Mouse (Mus musculus) midbrain, embryonic 15.5 days (tissue): Measurements from ENCODE around the gene Zfp385a. TPM values are rescaled to one million over a fixed set of nuclear protein-coding genes. Genes with fewer than 3 reads are reported as not detected.

Source experiments
- ATAC-seq: fragments of 200-750 bp; cut with Nextera tagmentation; replicated peaks from 2 replicates; pipeline ENCODE4 v1.8.0; 2017; ENCODE audit warnings: moderate TSS enrichment
- H3K27ac ChIP-seq: fragments of 300-500 bp; sonication (generic); 2 replicates; pipeline ENCODE4 v1.5.1; 2015; ENCODE audit warnings: mild to moderate bottlenecking, inconsistent platforms
- H3K27me3 ChIP-seq: fragments of 300-500 bp; sonication (generic); replicated peaks from 2 replicates; pipeline ENCODE4 v1.6.1; 2015; ENCODE audit warnings: inconsistent platforms
- H3K36me3 ChIP-seq: fragments of 300-500 bp; sonication (generic); replicated peaks from 2 replicates; pipeline ENCODE4 v1.6.1; 2015; ENCODE audit warnings: inconsistent platforms
- H3K4me1 ChIP-seq: fragments of 300-500 bp; sonication (generic); 2 replicates; pipeline ENCODE4 v1.6.1; 2015; ENCODE audit warnings: inconsistent platforms
- H3K4me2 ChIP-seq: fragments of 300-500 bp; sonication (generic); 2 replicates; pipeline ENCODE4 v1.6.1; 2015; ENCODE audit warnings: inconsistent platforms, mild to moderate bottlenecking, moderate library complexity
- H3K4me3 ChIP-seq: fragments of 300-500 bp; sonication (generic); 2 replicates; pipeline ENCODE4 v1.5.1; 2015; ENCODE audit warnings: mild to moderate bottlenecking, inconsistent platforms
- H3K9ac ChIP-seq: fragments of 300-500 bp; sonication (generic); 2 replicates; pipeline ENCODE4 v1.6.1; 2015; ENCODE audit warnings: mild to moderate bottlenecking, inconsistent platforms
- H3K9me3 ChIP-seq: fragments of 300-500 bp; sonication (generic); 2 replicates; pipeline ENCODE4 v1.6.1; 2016; ENCODE audit warnings: inconsistent platforms
- WGBS: fragments of 180-500 bp; shearing (Covaris S2); methylation state at CpG from one replicate; pipeline ENCODE4 v1.1.7; 2015; ENCODE audit warnings: mixed read lengths; 5-methylcytosine and 5-hydroxymethylcytosine counted together
- polyA plus RNA-seq: library from polyadenylated mRNA; unstranded; fragments of >200 nt; fragmentation: Nextera tagmentation; extraction: Ambion mirVana; gene quantifications from 2 replicates; pipeline ENCODE4 v1.2.1, GENCODE M21; 2015

The Zfp385a gene
- polyA plus RNA-seq, 1 experiment from 2014 or later: 24.4 TPM

DNA sequence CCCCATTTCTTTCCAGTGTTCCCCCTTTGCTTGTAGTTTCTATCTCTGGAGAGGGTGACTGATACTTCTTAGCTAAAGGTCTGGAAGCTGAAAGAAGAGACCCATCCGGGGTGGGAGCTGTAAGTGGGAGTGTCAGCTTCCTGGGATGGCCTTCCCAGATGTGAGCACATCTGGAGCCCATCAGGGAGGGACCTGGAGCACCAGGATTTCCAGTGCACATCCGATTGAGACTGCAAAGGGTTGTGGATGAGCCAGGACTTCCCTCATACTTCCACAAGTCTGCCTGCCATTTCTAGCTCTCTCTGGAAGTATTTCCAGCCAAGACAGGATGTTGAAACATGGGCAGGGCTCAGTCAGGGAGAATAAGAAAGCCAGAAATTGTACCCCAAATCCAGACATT, 31.3 kb upstream of the Zfp385a start:
- peaks cover 9% of the 10 kb centered on the region for H3K4me1 ChIP-seq
- WGBS: 47% methylated on average over 2 of the region's 2 CpGs
- H3K4me2 ChIP-seq: no peak overlapping the region
- no peaks in the 10 kb centered on the region for H3K36me3 ChIP-seq
- no peaks in the 10 kb centered on the region for H3K9me3 ChIP-seq
- ATAC-seq: no peak
- no peak overlapping the region for H3K4me3 ChIP-seq
- no peak overlapping the region for H3K9ac ChIP-seq
- peaks cover 7% of the 10 kb centered on the region; the same call in 1 of the 2 replicates for H3K27me3 ChIP-seq
- no peak overlapping the region for H3K27ac ChIP-seq

DNA sequence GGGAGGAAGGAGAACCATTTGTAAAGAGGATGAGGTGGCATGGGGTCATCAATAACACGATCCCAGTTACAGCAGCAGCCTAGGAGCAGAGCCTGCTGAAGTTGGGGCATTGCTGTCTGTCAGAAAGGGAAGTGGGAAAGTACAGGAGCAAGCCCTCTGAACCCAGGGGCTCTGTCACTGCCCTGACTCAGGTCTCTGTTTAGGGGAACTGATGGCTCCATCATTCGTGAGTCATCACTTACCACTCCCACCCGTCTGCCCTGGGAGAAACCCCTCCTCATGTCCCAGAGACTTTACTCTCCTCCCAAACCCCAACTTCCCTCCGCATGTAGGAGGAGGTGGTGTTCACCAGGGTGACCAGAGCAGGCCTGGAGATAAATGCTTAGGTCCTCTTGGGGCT, 30.6 kb upstream of the Zfp385a start:
- Histone ChIP-seq H3K9me3 (no peaks in the 10 kb centered on the region), H3K9ac (no peak overlapping the region), H3K4me2 (no peak overlapping the region), H3K4me1 (peaks cover 16% of the 10 kb centered on the region), H3K36me3 (no peaks in the 10 kb centered on the region), H3K27me3 (peaks cover 12% of the 10 kb centered on the region; the same call in 1 of the 2 replicates), H3K4me3 (no peak overlapping the region), H3K27ac (no peak overlapping the region)
- no peak for ATAC-seq
- WGBS: 79% methylated on average over 4 of the region's 4 CpGs

DNA sequence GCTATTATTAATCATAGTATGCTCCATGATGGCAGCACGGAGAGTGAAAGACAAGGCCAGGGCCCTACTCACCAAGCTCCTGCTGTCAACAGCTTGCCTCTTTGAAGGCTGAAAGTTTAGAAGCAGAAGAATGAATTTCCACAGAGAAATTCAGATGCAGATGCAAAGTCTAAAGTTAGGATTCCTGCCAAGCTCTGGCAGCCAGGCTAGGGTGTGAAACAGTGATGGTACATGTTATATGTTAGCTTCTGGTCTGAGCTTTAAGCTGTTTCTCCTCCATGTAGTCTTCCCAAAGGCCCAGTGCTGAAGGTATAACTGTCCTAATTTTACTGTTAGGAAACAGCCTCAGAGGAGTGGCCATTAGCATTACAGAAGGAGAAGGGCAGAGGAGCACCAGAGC, 29.2 kb upstream of the Zfp385a start:
- Histone ChIP-seq H3K4me2 (no peak overlapping the region), H3K9me3 (no peaks in the 10 kb centered on the region), H3K9ac (no peak overlapping the region), H3K36me3 (no peaks in the 10 kb centered on the region), H3K27ac (no peak overlapping the region), H3K4me1 (peaks cover 17% of the 10 kb centered on the region), H3K4me3 (no peak overlapping the region), H3K27me3 (peaks cover 12% of the 10 kb centered on the region; the same call in 1 of the 2 replicates)
- WGBS: 76% methylated on average over 1 of the region's 1 CpGs
- ATAC-seq: no peak

DNA sequence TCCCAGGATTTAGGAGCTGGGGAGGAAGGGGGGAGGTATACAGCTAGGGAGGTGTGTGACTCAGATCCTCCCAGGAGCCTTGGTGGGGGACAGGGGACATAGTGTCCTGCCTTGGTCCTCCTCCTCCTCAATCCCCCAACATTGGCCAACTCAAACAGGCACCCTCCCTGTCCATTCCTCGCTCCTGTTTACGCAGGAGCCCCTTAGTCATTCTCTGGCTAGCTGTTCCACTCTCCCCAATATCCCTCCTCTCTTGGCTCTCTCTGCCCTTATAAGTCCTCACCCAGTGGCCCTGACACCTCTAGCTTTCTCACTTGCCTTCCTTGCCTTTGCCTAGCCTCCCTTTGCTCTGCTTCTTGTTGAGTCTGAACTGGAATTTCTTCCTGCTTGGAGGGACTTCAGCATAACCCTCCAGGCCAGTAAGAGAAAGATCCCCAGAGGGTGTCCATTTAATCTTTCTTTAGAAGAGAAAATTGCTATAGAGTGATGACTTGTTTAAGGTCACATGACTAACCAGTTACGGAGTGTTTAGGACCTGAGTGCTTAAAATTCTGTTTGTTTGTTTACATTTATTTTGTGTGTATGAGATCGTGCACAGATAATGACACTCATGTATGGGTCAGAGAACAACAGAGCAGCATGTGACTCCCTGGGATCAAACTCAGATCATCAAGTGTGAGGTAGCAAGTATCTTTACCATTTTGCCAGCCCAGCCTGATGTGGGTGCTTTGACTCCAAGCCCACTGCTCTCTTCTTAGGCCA, 28.5 kb upstream of the Zfp385a start:
- Histone ChIP-seq H3K36me3 (no peaks in the 10 kb centered on the region), H3K9ac (no peak overlapping the region), H3K9me3 (no peaks in the 10 kb centered on the region), H3K4me2 (no peak overlapping the region), H3K4me3 (no peak overlapping the region), H3K4me1 (peaks cover 17% of the 10 kb centered on the region), H3K27me3 (peaks cover 12% of the 10 kb centered on the region; the same call in 1 of the 2 replicates), H3K27ac (no peak overlapping the region)
- WGBS: 82% methylated on average over 4 of the region's 4 CpGs
- ATAC-seq: no peak

DNA sequence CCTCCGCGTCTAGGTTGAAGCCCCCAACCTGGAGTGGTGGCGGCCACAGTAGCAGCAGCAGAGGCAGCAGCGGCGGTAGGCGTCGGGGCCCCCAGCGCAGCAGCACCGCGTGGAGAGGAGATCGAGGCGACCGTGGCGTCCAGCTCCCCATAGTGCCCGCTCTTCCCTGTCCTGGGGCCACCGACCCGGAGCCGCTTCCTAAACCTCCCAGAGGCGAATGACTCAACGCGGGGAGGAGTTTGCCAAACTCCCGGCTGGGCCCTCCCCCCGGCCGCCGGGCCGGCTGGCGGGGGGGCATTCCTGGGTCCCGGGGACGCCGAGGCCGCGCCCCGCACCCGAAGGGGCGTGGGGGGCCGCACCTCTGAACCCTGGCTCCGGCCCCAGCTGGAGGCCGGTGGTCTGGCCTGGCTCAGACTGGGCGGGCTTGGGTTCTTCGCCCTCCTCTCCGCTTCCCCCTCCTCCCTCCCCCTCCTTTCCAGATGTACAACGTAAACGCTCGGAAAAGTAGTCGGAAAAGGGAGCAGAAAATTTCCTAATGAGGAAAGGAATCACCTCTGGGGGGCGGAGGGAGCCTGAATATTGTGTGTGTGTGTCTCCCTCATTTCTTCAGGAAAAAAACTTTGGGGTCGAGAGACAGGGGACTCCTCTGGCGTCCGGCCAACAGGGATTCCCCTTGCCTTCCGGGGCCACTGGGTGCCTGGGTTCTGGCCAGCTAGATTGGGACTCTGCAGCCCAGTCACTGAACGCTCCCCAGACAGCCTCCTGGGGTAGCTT, 26.7 kb upstream of the Zfp385a start, which contains the start of gene Itga5:
TSS of gene Itga5 (minus strand) at position 388 of the 774 bp plus-strand sequence.
- peak within 1 kb of the TSS; percentile 51 for H3K9ac ChIP-seq
- peak within 1 kb of the TSS; percentile 44 for H3K4me3 ChIP-seq
- ATAC-seq: peak; percentile 55
- under 1% methylated on average over 49 of the region's 51 CpGs for WGBS
- H3K27me3 ChIP-seq: peaks cover 12% of the 10 kb centered on the region; the same call in 1 of the 2 replicates
- H3K4me1 ChIP-seq: peaks cover 17% of the 10 kb centered on the region
- peak within 1 kb of the TSS; percentile 94 for H3K4me2 ChIP-seq
- H3K27ac ChIP-seq: no peak within 1 kb of the TSS
- no peaks in the 10 kb centered on the region for H3K9me3 ChIP-seq
- no peaks in the 10 kb centered on the region for H3K36me3 ChIP-seq

DNA sequence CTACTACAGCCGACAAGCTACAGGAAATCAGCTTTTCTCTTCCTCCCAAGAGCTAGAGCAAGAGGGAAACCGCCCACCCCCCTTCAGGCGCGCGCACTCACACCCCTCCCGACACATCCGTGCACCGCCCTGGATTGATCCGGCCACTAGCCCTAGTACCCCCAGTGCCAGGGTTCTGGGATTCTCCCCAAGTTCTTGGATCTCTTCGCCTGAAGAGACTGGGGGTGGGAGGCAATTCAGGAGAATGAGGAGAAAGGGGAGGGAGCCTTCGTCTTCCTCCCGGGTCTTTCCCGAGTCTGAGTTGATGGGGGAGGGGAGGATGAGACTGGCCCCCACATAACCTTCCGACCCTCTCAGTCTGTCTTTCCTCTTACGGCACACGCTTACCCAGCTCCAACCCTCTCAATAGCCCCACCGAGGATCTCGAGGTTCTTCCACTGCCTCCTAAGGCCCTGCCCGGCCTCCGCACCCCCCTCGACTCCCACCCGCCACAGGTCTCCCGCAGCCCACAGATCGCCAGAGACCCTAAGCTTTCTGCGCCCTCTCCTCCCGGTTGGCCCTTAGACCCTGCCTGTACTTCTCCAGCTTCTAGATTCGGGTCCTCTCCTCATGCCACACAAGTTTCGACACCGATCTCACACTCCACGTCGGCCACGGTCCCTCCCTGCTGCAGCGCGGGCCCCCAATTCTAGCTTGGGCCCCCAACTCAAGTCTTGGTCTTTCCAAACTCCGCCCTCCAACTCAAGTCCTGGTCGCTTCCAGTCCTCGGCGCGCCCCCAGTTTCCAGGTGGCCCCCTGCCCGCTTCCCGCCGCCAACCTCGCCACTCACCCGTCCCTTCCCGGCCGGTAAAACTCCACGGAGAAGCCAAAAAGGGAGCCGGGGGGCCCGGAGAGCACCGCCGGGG, 25.8 kb upstream of the Zfp385a start:
- ATAC-seq: peak; percentile 59
- Histone ChIP-seq H3K4me3 (peak overlapping the region; percentile 44), H3K9ac (peak overlapping the region; percentile 51), H3K9me3 (no peaks in the 10 kb centered on the region), H3K36me3 (no peaks in the 10 kb centered on the region), H3K4me2 (peak overlapping the region; percentile 94), H3K4me1 (peaks cover 17% of the 10 kb centered on the region), H3K27ac (no peak overlapping the region), H3K27me3 (peaks cover 12% of the 10 kb centered on the region; the same call in 1 of the 2 replicates)
- 1% methylated on average over 51 of the region's 51 CpGs for WGBS

DNA sequence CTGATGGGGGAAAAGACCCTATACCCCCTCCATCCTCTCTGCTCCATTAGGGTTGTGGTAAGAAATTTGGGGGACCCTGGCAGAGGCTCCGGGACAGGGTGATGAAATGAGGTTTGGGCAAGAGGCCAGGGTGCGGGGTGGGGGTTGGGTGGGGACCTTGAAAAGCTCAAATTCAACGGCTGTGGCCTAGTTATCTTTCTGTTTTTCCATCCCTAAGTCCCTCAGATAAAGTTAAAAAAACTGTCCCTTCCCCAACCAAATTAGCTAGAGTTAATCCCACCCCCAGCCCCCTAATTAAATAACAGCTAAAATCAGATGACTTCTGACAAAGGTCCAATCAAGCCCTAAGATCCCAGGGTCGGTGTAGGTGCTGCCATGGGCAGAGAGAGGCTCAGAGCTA, 24.9 kb upstream of the Zfp385a start:
- Histone ChIP-seq H3K4me2 (peak overlapping the region; percentile 94; the same call in 1 of the 2 replicates), H3K36me3 (no peaks in the 10 kb centered on the region), H3K4me1 (peaks cover 17% of the 10 kb centered on the region), H3K4me3 (no peak overlapping the region), H3K27ac (no peak overlapping the region), H3K27me3 (peaks cover 12% of the 10 kb centered on the region; the same call in 1 of the 2 replicates), H3K9ac (no peak overlapping the region), H3K9me3 (no peaks in the 10 kb centered on the region)
- no peak for ATAC-seq
- 58% methylated on average over 4 of the region's 4 CpGs for WGBS

DNA sequence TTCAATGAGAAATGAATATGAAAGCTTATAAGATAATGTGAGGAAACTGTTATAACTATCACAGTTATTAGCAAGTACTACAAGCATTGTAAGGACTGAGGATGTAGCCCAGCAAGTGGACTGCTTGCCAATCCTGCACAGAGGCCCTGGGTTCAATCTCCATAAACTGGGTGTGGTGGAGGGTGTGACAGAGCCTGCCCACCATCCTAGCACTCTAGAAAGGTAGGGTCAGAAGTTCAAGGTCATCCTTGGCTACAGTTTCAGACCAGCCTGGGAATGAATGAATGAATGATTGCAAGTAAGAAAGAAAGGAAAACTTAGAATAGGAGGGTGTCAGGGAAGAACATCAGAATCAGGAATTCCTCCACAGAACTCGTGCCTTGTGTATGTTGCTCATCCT, 23.9 kb upstream of the Zfp385a start:
- H3K36me3 ChIP-seq: no peaks in the 10 kb centered on the region
- H3K4me3 ChIP-seq: no peak overlapping the region
- H3K27ac ChIP-seq: no peak overlapping the region
- H3K4me2 ChIP-seq: no peak overlapping the region
- WGBS: 58% methylated on average over 1 of the region's 1 CpGs
- H3K9ac ChIP-seq: no peak overlapping the region
- ATAC-seq: no peak
- H3K9me3 ChIP-seq: no peaks in the 10 kb centered on the region
- peaks cover 12% of the 10 kb centered on the region; the same call in 1 of the 2 replicates for H3K27me3 ChIP-seq
- H3K4me1 ChIP-seq: peaks cover 17% of the 10 kb centered on the region

DNA sequence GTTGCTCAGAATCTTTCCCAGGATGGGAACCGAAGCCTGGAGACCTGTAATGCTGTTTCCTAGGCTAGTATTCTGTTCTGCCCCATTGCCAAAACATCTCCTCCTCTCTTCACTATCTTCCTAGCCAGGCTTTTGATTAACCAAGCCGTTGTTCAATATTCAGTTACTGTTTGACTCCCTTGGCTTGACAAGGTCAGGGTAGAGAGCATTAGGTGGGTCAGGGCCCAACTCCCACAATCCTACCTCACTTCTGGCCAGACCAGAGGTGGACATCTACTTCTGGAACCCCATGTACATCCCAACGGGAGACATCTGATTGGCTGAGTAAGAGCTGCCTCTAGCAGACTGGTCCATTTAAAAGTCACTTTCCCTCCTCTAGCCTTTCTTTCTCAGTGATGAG, 23.1 kb upstream of the Zfp385a start:
- H3K4me1 ChIP-seq: peaks cover 17% of the 10 kb centered on the region
- H3K36me3 ChIP-seq: no peaks in the 10 kb centered on the region
- no peak overlapping the region for H3K4me3 ChIP-seq
- 95% methylated on average over 3 of the region's 3 CpGs for WGBS
- H3K27ac ChIP-seq: no peak overlapping the region
- H3K9ac ChIP-seq: no peak overlapping the region
- H3K27me3 ChIP-seq: peaks cover 12% of the 10 kb centered on the region; the same call in 1 of the 2 replicates
- no peak for ATAC-seq
- H3K4me2 ChIP-seq: no peak overlapping the region
- no peaks in the 10 kb centered on the region for H3K9me3 ChIP-seq

DNA sequence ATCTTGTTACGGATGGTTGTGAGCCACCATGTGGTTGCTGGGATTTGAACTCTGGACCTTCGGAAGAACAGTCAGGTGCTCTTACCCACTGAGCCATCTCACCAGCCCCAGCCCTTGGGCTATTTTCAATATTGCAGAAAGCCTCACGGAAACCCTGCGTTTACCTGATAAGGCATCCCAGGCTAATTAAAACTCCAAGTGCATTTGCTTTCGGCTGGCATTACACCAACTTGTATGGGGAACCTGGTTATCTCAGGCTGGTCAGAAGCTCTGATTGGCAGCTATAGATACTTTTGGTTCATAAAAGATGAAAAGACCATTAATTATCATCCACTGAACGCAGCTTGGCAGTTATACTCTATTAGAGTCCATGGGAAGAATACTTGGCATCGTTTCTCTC, 22.4 kb upstream of the Zfp385a start:
- Histone ChIP-seq H3K27ac (no peak overlapping the region), H3K4me2 (no peak overlapping the region), H3K4me1 (peaks cover 17% of the 10 kb centered on the region), H3K9me3 (no peaks in the 10 kb centered on the region), H3K9ac (no peak overlapping the region), H3K36me3 (no peaks in the 10 kb centered on the region), H3K4me3 (no peak overlapping the region), H3K27me3 (peaks cover 10% of the 10 kb centered on the region; the same call in 1 of the 2 replicates)
- 79% methylated on average over 7 of the region's 7 CpGs for WGBS
- no peak for ATAC-seq

DNA sequence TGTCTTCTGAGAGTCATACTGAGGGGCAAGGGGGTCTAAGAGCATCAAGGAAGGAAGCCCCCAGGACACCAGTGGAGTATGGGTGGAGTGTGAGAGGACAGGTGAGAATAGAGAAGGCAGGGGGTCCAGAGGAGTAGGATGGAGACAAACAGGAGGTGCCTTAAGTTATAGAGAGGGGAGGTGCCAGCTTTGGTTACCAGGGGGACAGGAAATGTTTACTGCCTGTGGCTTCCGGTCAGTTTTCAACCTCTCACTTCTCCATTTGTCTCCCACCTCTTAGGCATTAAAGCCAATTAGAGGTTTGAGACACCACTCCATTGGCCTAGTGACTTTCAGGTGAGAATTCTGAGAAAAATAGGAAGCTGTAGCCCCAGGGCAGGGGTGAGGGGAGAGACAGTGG, 21.4 kb upstream of the Zfp385a start:
- 96% methylated on average over 1 of the region's 1 CpGs for WGBS
- no peaks in the 10 kb centered on the region for H3K9me3 ChIP-seq
- no peak overlapping the region for H3K9ac ChIP-seq
- no peaks in the 10 kb centered on the region for H3K36me3 ChIP-seq
- no peak overlapping the region for H3K4me2 ChIP-seq
- 0 out of 2 replicates have a peak, but pooled peaks cover 5% of the 10 kb centered on the region for H3K27me3 ChIP-seq
- no peak overlapping the region for H3K27ac ChIP-seq
- H3K4me1 ChIP-seq: peaks cover 9% of the 10 kb centered on the region
- ATAC-seq: no peak
- H3K4me3 ChIP-seq: no peak overlapping the region
